Mouse (Mus musculus): ENCODE results near the gene Psmg1. TPM values are rescaled to one million over a fixed set of nuclear protein-coding genes. Genes with fewer than 3 reads are reported as not detected.
A peak's percentile ranks its signal among the peaks of the same experiment; 100 is the strongest.
"Not testable (repeated sequence)": the region's sequence is repeated elsewhere in the genome, so short reads cannot be mapped to it uniquely, and the experiment has no call there.

The Psmg1 gene
- 73.3 and 88.6 TPM in 2 replicates for polyA plus RNA-seq (2015; fragmentation: Nextera tagmentation; extraction: Ambion mirVana)

GRCm38 (mm10) chr16:95990462-95991121 lies at the start of gene Psmg1:
Gene Psmg1, minus strand, starts transcription at chr16:95990960.
- peak; percentile 95 for ATAC-seq (ENCODE audit: low FRiP score, low TSS enrichment)
- Histone ChIP-seq H3K9ac (replicated peaks; ENCODE audit: low read length) (peak within 1 kb of the TSS; percentile 89), H3K4me1 (ENCODE audit: insufficient read depth, low read length) (peaks cover 12% of the 10 kb centered on the region), H3K9me3 (ENCODE audit: low read length) (no peaks in the 10 kb centered on the region), H3K4me2 (replicated peaks; ENCODE audit: low read depth, low read length) (peak within 1 kb of the TSS; percentile 81), H3K4me3 (ENCODE audit: low read length) (peak within 1 kb of the TSS; percentile 79), H3K27me3 (ENCODE audit: insufficient read depth, low read length) (no peaks in the 10 kb centered on the region), H3K27ac (ENCODE audit: low read length) (peak within 1 kb of the TSS; percentile 87), H3K36me3 (ENCODE audit: insufficient read depth, low read length) (peaks cover 28% of the 10 kb centered on the region)
- WGBS = under 1% methylated on average over 54 of the region's 62 CpGs

- no peak overlapping the region for H3K9ac ChIP-seq (replicated peaks; ENCODE audit: low read length)
- H3K27ac ChIP-seq (ENCODE audit: low read length) = no peak overlapping the region
- ATAC-seq (ENCODE audit: low FRiP score, low TSS enrichment) = no peak
- 76% methylated on average over 6 of the region's 6 CpGs for WGBS
- no peaks in the 10 kb centered on the region for H3K9me3 ChIP-seq (ENCODE audit: low read length)
- H3K4me1 ChIP-seq (ENCODE audit: insufficient read depth, low read length) = no peaks in the 10 kb centered on the region
- no peaks in the 10 kb centered on the region for H3K27me3 ChIP-seq (ENCODE audit: insufficient read depth, low read length)
- no peak overlapping the region for H3K4me3 ChIP-seq (ENCODE audit: low read length)
- H3K36me3 ChIP-seq (ENCODE audit: insufficient read depth, low read length) = peaks cover 79% of the 10 kb centered on the region
- no peak overlapping the region for H3K4me2 ChIP-seq (replicated peaks; ENCODE audit: low read depth, low read length)
These were observed 48.8 kb upstream of the Psmg1 start for GRCm38 (mm10) chr16:96039538-96039937.

GRCm38 (mm10) chr16:96034473-96034872 lies 43.7 kb upstream of the Psmg1 start:
- no peaks in the 10 kb centered on the region for H3K27me3 ChIP-seq (ENCODE audit: insufficient read depth, low read length)
- peaks cover 86% of the 10 kb centered on the region for H3K36me3 ChIP-seq (ENCODE audit: insufficient read depth, low read length)
- WGBS = 94% methylated on average over 6 of the region's 6 CpGs
- no peak overlapping the region for H3K27ac ChIP-seq (ENCODE audit: low read length)
- no peaks in the 10 kb centered on the region for H3K9me3 ChIP-seq (ENCODE audit: low read length)
- ATAC-seq (ENCODE audit: low FRiP score, low TSS enrichment) = no peak
- H3K9ac ChIP-seq (replicated peaks; ENCODE audit: low read length) = no peak overlapping the region
- no peaks in the 10 kb centered on the region for H3K4me1 ChIP-seq (ENCODE audit: insufficient read depth, low read length)
- no peak overlapping the region for H3K4me2 ChIP-seq (replicated peaks; ENCODE audit: low read depth, low read length)
- H3K4me3 ChIP-seq (ENCODE audit: low read length) = no peak overlapping the region

GRCm38 (mm10) chr16:96032368-96033043 lies 41.7 kb upstream of the Psmg1 start:
- Histone ChIP-seq H3K27ac (ENCODE audit: low read length) (no peak overlapping the region), H3K36me3 (ENCODE audit: insufficient read depth, low read length) (peaks cover 78% of the 10 kb centered on the region), H3K9ac (replicated peaks; ENCODE audit: low read length) (no peak overlapping the region), H3K4me1 (ENCODE audit: insufficient read depth, low read length) (no peaks in the 10 kb centered on the region), H3K4me2 (replicated peaks; ENCODE audit: low read depth, low read length) (no peak overlapping the region), H3K9me3 (ENCODE audit: low read length) (no peaks in the 10 kb centered on the region), H3K27me3 (ENCODE audit: insufficient read depth, low read length) (no peaks in the 10 kb centered on the region), H3K4me3 (ENCODE audit: low read length) (no peak overlapping the region)
- ATAC-seq (ENCODE audit: low FRiP score, low TSS enrichment) = no peak
- 89% methylated on average over 13 of the region's 13 CpGs for WGBS

- Histone ChIP-seq H3K27me3 (ENCODE audit: insufficient read depth, low read length) (no peaks in the 10 kb centered on the region), H3K4me2 (replicated peaks; ENCODE audit: low read depth, low read length) (no peak overlapping the region), H3K4me3 (ENCODE audit: low read length) (no peak overlapping the region), H3K9me3 (ENCODE audit: low read length) (no peaks in the 10 kb centered on the region), H3K9ac (replicated peaks; ENCODE audit: low read length) (no peak overlapping the region), H3K36me3 (ENCODE audit: insufficient read depth, low read length) (peaks cover 74% of the 10 kb centered on the region), H3K4me1 (ENCODE audit: insufficient read depth, low read length) (no peaks in the 10 kb centered on the region), H3K27ac (ENCODE audit: low read length) (no peak overlapping the region)
- ATAC-seq (ENCODE audit: low FRiP score, low TSS enrichment) = no peak
- WGBS = 96% methylated on average over 2 of the region's 2 CpGs
These were observed 39.8 kb upstream of the Psmg1 start for GRCm38 (mm10) chr16:96030476-96031102.

- no peak for ATAC-seq (ENCODE audit: low FRiP score, low TSS enrichment)
- H3K27ac ChIP-seq (ENCODE audit: low read length) = no peak overlapping the region
- H3K4me3 ChIP-seq (ENCODE audit: low read length) = no peak overlapping the region
- H3K27me3 ChIP-seq (ENCODE audit: insufficient read depth, low read length) = no peaks in the 10 kb centered on the region
- H3K9ac ChIP-seq (replicated peaks; ENCODE audit: low read length) = no peak overlapping the region
- 92% methylated on average over 5 of the region's 5 CpGs for WGBS
- H3K4me1 ChIP-seq (ENCODE audit: insufficient read depth, low read length) = no peaks in the 10 kb centered on the region
- no peak overlapping the region for H3K4me2 ChIP-seq (replicated peaks; ENCODE audit: low read depth, low read length)
- peaks cover 55% of the 10 kb centered on the region for H3K36me3 ChIP-seq (ENCODE audit: insufficient read depth, low read length)
- H3K9me3 ChIP-seq (ENCODE audit: low read length) = no peaks in the 10 kb centered on the region
These were observed 35.5 kb upstream of the Psmg1 start for GRCm38 (mm10) chr16:96026256-96026655.

- 89% methylated on average over 3 of the region's 3 CpGs for WGBS
- Histone ChIP-seq H3K9ac (replicated peaks; ENCODE audit: low read length) (no peak overlapping the region), H3K4me3 (ENCODE audit: low read length) (no peak overlapping the region), H3K27me3 (ENCODE audit: insufficient read depth, low read length) (no peaks in the 10 kb centered on the region), H3K4me2 (replicated peaks; ENCODE audit: low read depth, low read length) (no peak overlapping the region), H3K9me3 (ENCODE audit: low read length) (no peaks in the 10 kb centered on the region), H3K4me1 (ENCODE audit: insufficient read depth, low read length) (no peaks in the 10 kb centered on the region), H3K36me3 (ENCODE audit: insufficient read depth, low read length) (peaks cover 54% of the 10 kb centered on the region), H3K27ac (ENCODE audit: low read length) (no peak overlapping the region)
- no peak for ATAC-seq (ENCODE audit: low FRiP score, low TSS enrichment)
These were observed 34.5 kb upstream of the Psmg1 start for GRCm38 (mm10) chr16:96025244-96025643.

- H3K4me1 ChIP-seq (ENCODE audit: insufficient read depth, low read length) = no peaks in the 10 kb centered on the region
- no peak overlapping the region for H3K4me2 ChIP-seq (replicated peaks; ENCODE audit: low read depth, low read length)
- no peak overlapping the region for H3K27ac ChIP-seq (ENCODE audit: low read length)
- no peak overlapping the region for H3K9ac ChIP-seq (replicated peaks; ENCODE audit: low read length)
- H3K36me3 ChIP-seq (ENCODE audit: insufficient read depth, low read length) = peaks cover 66% of the 10 kb centered on the region
- WGBS = 82% methylated on average over 10 of the region's 10 CpGs
- no peak for ATAC-seq (ENCODE audit: low FRiP score, low TSS enrichment)
- H3K27me3 ChIP-seq (ENCODE audit: insufficient read depth, low read length) = no peaks in the 10 kb centered on the region
- H3K4me3 ChIP-seq (ENCODE audit: low read length) = no peak overlapping the region
- no peaks in the 10 kb centered on the region for H3K9me3 ChIP-seq (ENCODE audit: low read length)
These were observed 30.3 kb upstream of the Psmg1 start for GRCm38 (mm10) chr16:96021045-96021444.

GRCm38 (mm10) chr16:96009124-96009523 lies 18.4 kb upstream of the Psmg1 start:
- ATAC-seq (ENCODE audit: low FRiP score, low TSS enrichment) = not testable (repeated sequence)
- H3K36me3 ChIP-seq (ENCODE audit: insufficient read depth, low read length) = peaks cover 16% of the 10 kb centered on the region
- WGBS = no CpG with 5 or more reads among the region's 10 CpGs

GRCm38 (mm10) chr16:96004278-96004677 lies 13.5 kb upstream of the Psmg1 start:
- not testable (repeated sequence) for H3K27me3 ChIP-seq (ENCODE audit: insufficient read depth, low read length); ATAC-seq (ENCODE audit: low FRiP score, low TSS enrichment); H3K4me2 ChIP-seq (replicated peaks; ENCODE audit: low read depth, low read length); H3K27ac ChIP-seq (ENCODE audit: low read length); H3K9ac ChIP-seq (replicated peaks; ENCODE audit: low read length); H3K9me3 ChIP-seq (ENCODE audit: low read length); H3K4me3 ChIP-seq (ENCODE audit: low read length); H3K4me1 ChIP-seq (ENCODE audit: insufficient read depth, low read length)
- H3K36me3 ChIP-seq (ENCODE audit: insufficient read depth, low read length) = peaks cover 36% of the 10 kb centered on the region
- WGBS = no CpG with 5 or more reads among the region's 10 CpGs

More at GRCm38 (mm10) chr16:96009124-96009523, 18.4 kb upstream of the Psmg1 start:
- H3K27me3 ChIP-seq (ENCODE audit: insufficient read depth, low read length); H3K4me2 ChIP-seq (replicated peaks; ENCODE audit: low read depth, low read length); H3K4me3 ChIP-seq (ENCODE audit: low read length); H3K4me1 ChIP-seq (ENCODE audit: insufficient read depth, low read length); H3K9me3 ChIP-seq (ENCODE audit: low read length); H3K27ac ChIP-seq (ENCODE audit: low read length); H3K9ac ChIP-seq (replicated peaks; ENCODE audit: low read length): not testable (repeated sequence)

All from kidney, embryonic 16.5 days (tissue).